Mouse (Mus musculus) CH12.LX (cell line): Measurements from ENCODE around the gene Rel.

Experiments
- CHD2 ChIP-seq: IDR thresholded peaks from 2 replicates; pipeline ENCODE4 v1.6.1; 2011; ENCODE audit warnings: low read length, improper control_type of control experiment
- CTCF ChIP-seq, 2 experiments: IDR thresholded peaks in 1 of 2; conservative IDR thresholded peaks in 1 of 2; 2 replicates each; pipeline ENCODE4 v1.5.1; 2011 to 2012; ENCODE audit warnings: low read depth in 2 of 2, low read length in 2 of 2, improper control_type of control experiment in 1 of 2, inconsistent platforms in 1 of 2, mild to moderate bottlenecking in 1 of 2, moderate library complexity in 1 of 2
- ETS1 ChIP-seq: conservative IDR thresholded peaks from 2 replicates; pipeline ENCODE4 v1.6.1; 2012; ENCODE audit warnings: low read depth, mild to moderate bottlenecking, inconsistent platforms, low read length, improper control_type of control experiment, moderate library complexity
- HCFC1 ChIP-seq: IDR thresholded peaks from 2 replicates; pipeline ENCODE4 v1.6.1; 2012; ENCODE audit warnings: low read depth, mild to moderate bottlenecking, inconsistent platforms, low read length, improper control_type of control experiment
- MAFK ChIP-seq: IDR thresholded peaks from 2 replicates; pipeline ENCODE4 v1.6.1; 2011; ENCODE audit warnings: low read length, improper control_type of control experiment; ENCODE audit not compliant: insufficient replicate concordance
- MEF2A ChIP-seq: IDR thresholded peaks from 2 replicates; pipeline ENCODE4 v1.6.1; 2014; ENCODE audit warnings: low read depth, mild to moderate bottlenecking, inconsistent platforms, low read length, improper control_type of control experiment, borderline replicate concordance
- NELFE ChIP-seq: IDR thresholded peaks from 2 replicates; pipeline ENCODE4 v1.6.1; 2011; ENCODE audit warnings: low read depth, low read length, improper control_type of control experiment
- POLR2A ChIP-seq: IDR thresholded peaks from 2 replicates; pipeline ENCODE4 v1.6.1; 2011; ENCODE audit warnings: low read depth, mild to moderate bottlenecking, improper control_type of control experiment, low read length
- POLR2AphosphoS2 ChIP-seq: IDR thresholded peaks from 2 replicates; pipeline ENCODE4 v1.6.1; 2011; ENCODE audit warnings: low read depth, low read length, improper control_type of control experiment
- RAD21 ChIP-seq: IDR thresholded peaks from 2 replicates; pipeline ENCODE4 v1.6.1; 2011; ENCODE audit warnings: low read depth, mild to moderate bottlenecking, low read length, improper control_type of control experiment, moderate library complexity
- SMC3 ChIP-seq: IDR thresholded peaks from 2 replicates; pipeline ENCODE4 v1.6.1; 2011; ENCODE audit warnings: low read depth, low read length, improper control_type of control experiment
- USF1 ChIP-seq: IDR thresholded peaks from 2 replicates; pipeline ENCODE4 v1.6.1; 2014; ENCODE audit warnings: low read depth, mild to moderate bottlenecking, inconsistent platforms, low read length, improper control_type of control experiment
- ZC3H11A ChIP-seq: IDR thresholded peaks from 2 replicates; pipeline ENCODE4 v1.6.1; 2012; ENCODE audit warnings: low read depth, mild to moderate bottlenecking, inconsistent platforms, low read length, improper control_type of control experiment
- ZNF384 ChIP-seq: IDR thresholded peaks from 2 replicates; pipeline ENCODE4 v1.6.1; 2012; ENCODE audit warnings: low read depth, low read length, improper control_type of control experiment, inconsistent platforms

- TF ChIP-seq NELFE = no peak
- no peak for TF ChIP-seq POLR2A
- TF ChIP-seq ZNF384 = no peak
- TF ChIP-seq HCFC1 = no peak
- TF ChIP-seq ETS1 = no peak
- no peak for TF ChIP-seq CTCF (conservative IDR thresholded peaks at IDR 0.05 in 1 of 2, IDR thresholded peaks at IDR 0.05 in 1 of 2; ENCODE audit: low read depth in 2 of 2, low read length in 2 of 2)
- TF ChIP-seq ZC3H11A = no peak
- no peak for TF ChIP-seq RAD21
- no peak for TF ChIP-seq POLR2AphosphoS2
- no peak for TF ChIP-seq MEF2A
- TF ChIP-seq CHD2 = no peak
- TF ChIP-seq MAFK = no peak
- TF ChIP-seq SMC3 = no peak
- TF ChIP-seq USF1 = no peak
Observed at GRCm38 (mm10) chr11:23693286-23693685, 77.5 kb downstream of the Rel start.
